Mouse (Mus musculus) fibroblast of lung, adult 2 months (primary cell): ENCODE data around the gene Ssc4d.

Source experiments
- DNase-seq: peaks from one replicate; pipeline ENCODE4 v3.0.0-alpha.2; 2011; ENCODE audit warnings: low read depth

Ssc4d gene

GRCm38 (mm10) chr5:135940587-135940986 is 33.7 kb downstream of the Ssc4d start:
- DNase-seq, result no peak

DNA sequence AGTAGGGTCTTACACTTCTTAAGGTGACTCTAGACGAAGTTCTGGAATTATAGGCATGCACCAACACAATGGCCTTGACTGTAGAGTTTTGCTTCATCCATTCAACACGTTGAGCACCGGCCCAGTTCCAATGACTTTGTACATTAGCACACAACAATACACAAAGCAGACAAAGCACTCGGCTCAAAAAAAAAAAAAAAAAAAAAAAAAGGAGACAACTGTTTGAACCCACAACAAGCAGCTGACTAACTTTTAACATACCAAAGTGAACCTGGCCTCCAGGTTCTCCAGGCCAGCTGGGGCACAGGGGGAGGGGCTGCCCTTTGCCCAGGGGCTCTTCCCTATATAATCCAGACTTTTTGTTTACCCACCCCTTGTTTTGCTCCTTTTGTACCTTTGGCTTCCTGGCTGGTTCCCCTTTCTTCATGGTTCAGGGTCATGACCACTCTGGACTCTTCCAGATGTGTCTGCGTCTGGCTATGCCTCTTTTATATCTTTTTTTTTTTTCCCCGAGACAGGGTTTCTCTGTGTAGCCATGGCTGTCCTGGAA is 38.6 kb downstream of the Ssc4d start:
- DNase-seq, result no peak

GRCm38 (mm10) chr5:135935176-135935523 is 39.2 kb downstream of the Ssc4d start:
- no peak for DNase-seq

DNA sequence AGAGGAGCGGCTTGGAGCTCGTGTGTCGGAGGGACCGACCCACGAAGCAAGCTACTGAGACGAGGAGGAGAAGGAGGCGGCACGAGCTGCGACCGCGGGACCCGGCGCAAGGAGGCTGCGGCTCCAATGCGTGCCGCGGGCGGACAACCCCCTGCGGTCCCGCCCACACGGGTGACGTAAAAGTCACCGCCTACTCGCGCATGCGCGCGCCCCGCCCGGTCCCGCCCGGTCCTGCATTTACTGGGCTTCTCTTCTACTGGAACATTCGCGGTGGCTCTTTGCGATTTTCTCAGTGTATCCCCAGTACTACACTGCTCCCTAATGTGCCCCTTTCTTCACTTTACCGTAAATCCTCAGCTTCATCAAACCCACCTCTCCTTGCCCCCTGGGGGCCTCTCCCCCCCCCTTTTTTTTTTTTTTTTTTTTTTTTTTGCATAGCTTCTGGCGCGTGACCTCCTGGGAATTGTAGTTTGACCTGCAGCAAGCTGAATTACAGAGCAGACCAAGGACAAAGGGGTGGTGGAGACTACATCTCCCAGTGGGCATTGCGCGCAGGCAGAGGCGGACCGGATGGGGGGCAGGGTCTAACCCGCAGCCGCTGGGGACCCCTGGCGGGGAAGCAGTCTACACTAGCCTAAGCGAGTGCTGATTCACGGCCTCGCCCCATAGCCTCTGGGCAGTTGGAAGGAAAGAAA is 39.7 kb downstream of the Ssc4d start, which contains the start of gene Ywhag:
Gene Ywhag (minus strand): TSS at position 136 of the 695 bp plus-strand sequence.
- DNase-seq, result peak; percentile 98

DNA sequence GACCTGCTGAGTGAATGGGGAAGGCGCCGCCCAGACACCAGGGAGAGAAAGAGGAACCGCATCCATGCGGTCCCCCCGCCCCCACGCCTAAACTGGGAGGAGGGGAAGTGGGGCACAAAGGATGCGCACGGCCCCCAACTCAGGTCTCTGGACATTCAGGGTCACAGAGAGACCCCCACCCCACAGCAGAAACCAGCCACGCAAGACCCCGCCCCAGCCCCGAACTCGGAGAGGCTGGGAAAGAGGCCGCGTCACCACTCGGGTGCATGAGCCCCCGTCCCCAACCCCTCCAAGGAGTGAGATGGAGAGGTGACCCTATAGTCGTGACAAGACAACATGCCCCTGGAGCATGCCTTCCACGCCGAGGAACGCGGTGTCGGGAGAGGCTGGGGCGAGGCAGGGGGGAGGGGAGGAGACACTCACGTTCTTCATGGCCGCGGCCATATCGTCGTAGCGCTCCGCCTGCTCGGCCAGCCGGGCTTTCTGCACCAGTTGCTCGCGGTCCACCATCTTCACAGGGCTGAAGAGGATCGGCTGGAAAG is 40.4 kb downstream of the Ssc4d start:
- no peak for DNase-seq

GRCm38 (mm10) chr5:135933222-135933899 is 41.0 kb downstream of the Ssc4d start:
- no peak for DNase-seq

- DNase-seq, result no peak
Observed at GRCm38 (mm10) chr5:135932359-135932758, 42.0 kb downstream of the Ssc4d start.

GRCm38 (mm10) chr5:135931526-135931925 is 42.8 kb downstream of the Ssc4d start:
- DNase-seq, result no peak

DNA sequence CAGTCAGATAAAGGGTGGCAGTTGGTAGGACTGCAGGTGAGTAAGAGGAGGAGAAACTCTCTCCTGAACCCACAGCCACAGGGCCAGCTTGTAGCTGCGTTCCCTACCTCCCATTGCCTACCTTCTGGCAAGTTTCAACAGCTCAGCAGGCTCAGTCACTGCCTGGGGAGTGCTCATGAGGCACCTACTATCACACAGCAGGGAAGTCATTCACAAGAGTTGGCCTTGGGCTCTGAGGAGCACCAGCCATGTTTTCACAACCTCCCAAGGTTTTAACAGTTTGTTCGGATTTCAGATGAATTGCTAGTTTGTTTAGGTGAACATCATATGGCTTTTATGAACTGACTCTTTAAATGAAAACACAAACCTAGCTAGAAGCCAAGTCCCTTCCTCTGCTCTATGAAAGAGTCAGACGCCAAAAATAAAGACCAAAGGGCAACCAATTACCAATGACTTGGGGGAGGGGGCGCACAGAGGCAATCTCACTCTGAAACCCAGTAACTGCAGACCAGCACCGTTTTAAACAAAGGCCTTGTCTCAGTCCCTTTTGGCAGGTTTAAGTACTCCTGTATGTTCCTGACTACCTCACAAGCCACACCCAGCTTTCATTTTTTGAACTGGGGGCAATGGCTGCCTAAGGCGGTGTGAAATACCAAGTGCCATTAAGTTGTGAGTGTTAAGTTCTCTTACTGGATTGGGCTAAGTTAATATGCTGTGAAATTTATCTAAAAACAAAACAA is 44.5 kb downstream of the Ssc4d start:
- DNase-seq, result no peak

DNA sequence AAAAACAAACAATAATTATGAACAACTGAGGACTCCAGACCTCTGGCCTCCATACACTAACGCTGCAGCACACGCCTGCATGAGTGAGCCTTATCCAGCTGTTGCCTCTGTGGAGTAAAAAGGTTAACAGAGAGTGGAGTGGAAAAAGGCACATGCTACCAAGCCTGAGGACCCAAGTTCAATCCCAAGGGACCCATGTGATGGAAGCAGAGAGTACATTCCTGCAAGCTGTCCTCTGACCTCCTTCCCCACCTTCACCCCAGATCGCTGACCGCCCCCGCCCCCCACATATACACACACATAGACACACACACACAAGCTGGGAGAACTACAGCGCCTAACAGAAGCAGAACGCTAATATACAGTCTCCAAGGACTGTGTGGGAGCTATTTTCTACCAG is 50.4 kb downstream of the Ssc4d start:
- DNase-seq, result no peak

GRCm38 (mm10) chr5:135919902-135920301 is 54.4 kb downstream of the Ssc4d start:
- no peak for DNase-seq

DNA sequence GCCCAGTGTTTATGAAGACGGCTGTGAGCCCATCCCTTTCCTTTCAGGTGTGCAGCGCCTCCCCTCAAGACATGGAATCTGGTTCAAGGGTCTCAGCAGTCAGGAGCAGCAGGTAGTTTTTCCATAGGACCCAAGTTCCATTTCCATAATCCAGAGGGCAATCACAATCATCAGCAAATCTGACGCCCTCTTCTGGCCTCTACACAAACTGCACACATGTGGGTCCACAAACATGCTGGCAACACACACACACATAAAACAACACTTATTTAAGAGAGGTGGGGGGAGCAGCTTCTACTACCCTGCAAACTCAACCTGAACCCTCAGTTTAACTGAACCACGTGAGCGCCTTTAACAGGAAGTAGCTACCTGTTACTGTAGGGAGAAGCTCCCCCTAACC is 55.7 kb downstream of the Ssc4d start:
- DNase-seq, result no peak

DNA sequence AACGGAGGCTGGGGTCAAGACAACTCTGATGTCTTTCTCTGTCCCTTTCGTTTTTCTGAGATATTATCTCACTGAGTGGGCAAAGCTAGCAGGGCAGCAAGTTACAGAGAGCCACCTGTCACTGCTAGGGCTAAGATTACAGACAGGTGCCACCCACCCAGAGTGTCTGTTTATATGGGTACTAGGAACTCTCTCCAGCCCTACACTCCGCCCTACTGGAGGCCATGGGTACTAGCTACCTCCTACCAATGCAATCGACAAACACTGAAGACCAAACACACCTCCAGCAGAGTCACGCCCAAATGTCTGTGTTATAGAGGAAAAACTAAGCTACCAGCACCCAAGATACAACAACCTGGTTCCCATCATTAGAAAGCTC is 56.3 kb downstream of the Ssc4d start:
- DNase-seq, result no peak

GRCm38 (mm10) chr5:135917327-135918058 is 56.8 kb downstream of the Ssc4d start:
- DNase-seq, result no peak

- DNase-seq, result no peak
Observed at GRCm38 (mm10) chr5:135916601-135917000, 57.7 kb downstream of the Ssc4d start.

DNA sequence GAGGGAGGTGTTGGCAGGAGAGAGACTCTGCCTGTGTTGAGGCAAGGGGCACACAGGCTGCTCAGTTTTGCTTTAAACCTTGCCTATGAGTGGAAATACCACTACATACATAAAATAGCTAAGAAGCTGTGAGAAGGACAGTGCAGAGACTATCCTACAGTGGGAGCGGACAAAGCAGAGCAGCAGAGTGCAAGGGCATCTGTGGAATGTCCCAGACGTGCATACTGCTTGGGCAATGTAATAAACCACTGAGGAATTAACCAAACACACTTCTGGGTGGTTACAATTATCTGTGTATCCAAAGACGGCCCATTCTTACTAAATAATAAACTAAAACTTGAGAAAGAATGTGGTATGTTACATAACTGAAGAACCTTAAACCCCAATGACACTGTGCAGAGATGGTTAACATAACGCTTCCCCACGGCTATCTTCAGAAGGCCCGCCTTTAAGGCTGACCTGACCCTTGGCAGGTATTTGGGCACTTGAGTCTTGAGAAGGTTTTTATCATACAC is 58.2 kb downstream of the Ssc4d start:
- DNase-seq, result no peak

GRCm38 (mm10) chr5:135914156-135914555 is 60.2 kb downstream of the Ssc4d start:
- DNase-seq, result no peak

GRCm38 (mm10) chr5:135913201-135913600 is 61.1 kb downstream of the Ssc4d start:
- DNase-seq, result no peak

DNA sequence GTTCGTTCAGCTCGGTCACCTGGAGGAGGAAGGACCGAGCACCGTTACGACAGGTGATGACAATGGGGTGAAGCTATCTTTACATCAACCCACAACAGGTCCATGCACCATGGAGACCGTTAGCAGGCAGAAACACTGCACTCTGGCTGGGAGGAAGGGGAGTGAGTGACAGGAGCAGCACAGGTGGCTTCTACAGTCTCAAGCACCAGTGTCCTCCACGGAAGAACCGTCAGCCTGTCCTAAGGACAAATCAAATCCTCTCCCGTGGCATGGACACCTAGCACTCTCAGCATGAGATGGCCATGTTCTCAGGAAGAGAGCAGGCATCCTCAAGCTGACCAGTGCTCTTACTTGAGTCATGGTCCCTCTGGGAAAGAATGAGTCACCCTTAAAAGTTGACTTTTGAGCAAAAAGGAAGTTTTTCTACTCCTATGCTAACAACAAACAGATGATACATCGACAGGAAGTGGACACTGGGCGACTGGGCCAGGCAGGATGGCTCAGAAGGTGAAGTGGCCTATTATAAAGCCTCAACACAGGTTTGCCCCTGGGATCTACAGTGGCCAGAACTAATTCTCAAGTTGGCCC is 62.6 kb downstream of the Ssc4d start:
- DNase-seq, result peak; percentile 54

DNA sequence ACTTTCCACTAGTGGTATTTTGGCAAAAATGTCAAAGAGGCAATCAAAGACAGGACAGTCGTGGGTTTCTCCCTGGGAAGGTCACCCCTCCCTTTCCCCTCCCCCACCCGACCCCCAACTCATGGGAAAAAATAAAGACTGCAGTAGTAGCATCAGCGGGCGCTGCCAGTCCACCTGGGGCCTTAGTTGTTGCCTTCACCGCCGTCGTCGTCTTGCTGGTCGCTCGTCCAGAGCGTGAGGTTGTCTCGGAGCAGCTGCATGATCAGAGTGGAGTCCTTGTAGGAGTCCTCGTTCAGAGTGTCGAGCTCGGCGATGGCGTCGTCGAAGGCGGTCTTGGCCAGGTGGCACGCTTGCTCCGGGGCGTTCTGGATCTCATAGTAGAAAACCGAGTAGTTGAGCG is 63.5 kb downstream of the Ssc4d start:
- no peak for DNase-seq
